Mouse (Mus musculus) heart, embryonic 10.5 days (tissue): ENCODE data around the gene Mxi1. TPM values are rescaled to one million over a fixed set of nuclear protein-coding genes. Genes with fewer than 3 reads are reported as not detected.
A peak's percentile ranks its signal among the peaks of the same experiment; 100 is the strongest.

Experiments
- DNase-seq: peaks from one replicate; pipeline ENCODE4 v3.0.0-alpha.2; 2017; ENCODE audit warnings: low spot score
- H3K27ac ChIP-seq: fragments of 300-500 bp; sonication (generic); 2 replicates; pipeline ENCODE4 v1.5.1; 2016; ENCODE audit warnings: mild to moderate bottlenecking
- H3K27me3 ChIP-seq: fragments of 300-500 bp; sonication (generic); 2 replicates; pipeline ENCODE4 v1.6.1; 2016; ENCODE audit warnings: mild to moderate bottlenecking; ENCODE audit not compliant: poor library complexity, insufficient read depth, severe bottlenecking
- H3K36me3 ChIP-seq: fragments of 300-500 bp; sonication (generic); 2 replicates; pipeline ENCODE4 v1.6.1; 2016; ENCODE audit warnings: mild to moderate bottlenecking, moderate library complexity
- H3K4me1 ChIP-seq: fragments of 300-500 bp; sonication (generic); 2 replicates; pipeline ENCODE4 v1.6.1; 2016; ENCODE audit warnings: mild to moderate bottlenecking
- H3K4me3 ChIP-seq: fragments of 300-500 bp; sonication (generic); 2 replicates; pipeline ENCODE4 v1.5.1; 2016; ENCODE audit warnings: mild to moderate bottlenecking, moderate library complexity
- H3K9me3 ChIP-seq: fragments of 300-500 bp; sonication (generic); 2 replicates; pipeline ENCODE4 v1.6.1; 2016; ENCODE audit warnings: mild to moderate bottlenecking, moderate library complexity
- WGBS: fragments of 180-500 bp; shearing (Covaris S2); methylation state at CpG from one replicate; pipeline ENCODE4 v1.1.7; 2016; 5-methylcytosine and 5-hydroxymethylcytosine counted together
- polyA plus RNA-seq: library from polyadenylated mRNA; unstranded; fragments of >200 nt; fragmentation: Nextera tagmentation; extraction: Ambion mirVana; gene quantifications from 2 replicates; pipeline ENCODE4 v1.2.1, GENCODE M21; 2016

Mxi1 gene
- polyA plus RNA-seq, 1 experiment from 2014 or later, result 28.7 TPM

GRCm38 (mm10) chr19:53278491-53279415 is 31.6 kb upstream of the Mxi1 start:
- Histone ChIP-seq H3K27ac (peak overlapping the region; percentile 33; the same call in 1 of the 2 replicates), H3K27me3 (no peaks in the 10 kb centered on the region), H3K36me3 (no peaks in the 10 kb centered on the region), H3K4me3 (no peak overlapping the region), H3K9me3 (no peaks in the 10 kb centered on the region), H3K4me1 (peaks cover 52% of the 10 kb centered on the region)
- WGBS, result 73% methylated on average over 19 of the region's 19 CpGs
- DNase-seq, result no peak

GRCm38 (mm10) chr19:53280254-53280653 is 30.1 kb upstream of the Mxi1 start:
- H3K9me3 ChIP-seq, result no peaks in the 10 kb centered on the region
- 82% methylated on average over 8 of the region's 8 CpGs for WGBS
- H3K36me3 ChIP-seq, result no peaks in the 10 kb centered on the region
- no peak overlapping the region for H3K4me3 ChIP-seq
- peaks cover 60% of the 10 kb centered on the region for H3K4me1 ChIP-seq
- no peak overlapping the region for H3K27ac ChIP-seq
- DNase-seq, result no peak
- H3K27me3 ChIP-seq, result no peaks in the 10 kb centered on the region

- H3K36me3 ChIP-seq, result no peaks in the 10 kb centered on the region
- no peak overlapping the region for H3K27ac ChIP-seq
- no peak for DNase-seq
- H3K27me3 ChIP-seq, result no peaks in the 10 kb centered on the region
- peaks cover 38% of the 10 kb centered on the region for H3K4me1 ChIP-seq
- no peaks in the 10 kb centered on the region for H3K9me3 ChIP-seq
- no peak overlapping the region for H3K4me3 ChIP-seq
- 84% methylated on average over 10 of the region's 10 CpGs for WGBS
These were observed 27.7 kb upstream of the Mxi1 start for GRCm38 (mm10) chr19:53282571-53282970.

- Histone ChIP-seq H3K9me3 (no peaks in the 10 kb centered on the region), H3K27me3 (no peaks in the 10 kb centered on the region), H3K36me3 (no peaks in the 10 kb centered on the region), H3K4me3 (no peak overlapping the region), H3K27ac (0 out of 2 replicates have a peak overlapping the region, but pooled peaks have one; percentile 49), H3K4me1 (peaks cover 32% of the 10 kb centered on the region)
- peak; percentile 70 for DNase-seq
- 80% methylated on average over 7 of the region's 7 CpGs for WGBS
These were observed 26.6 kb upstream of the Mxi1 start for GRCm38 (mm10) chr19:53283742-53284141.

GRCm38 (mm10) chr19:53284268-53285208 is 25.8 kb upstream of the Mxi1 start:
- no peak for DNase-seq
- peak overlapping the region; percentile 49; the same call in 1 of the 2 replicates for H3K27ac ChIP-seq
- H3K9me3 ChIP-seq, result no peaks in the 10 kb centered on the region
- H3K4me1 ChIP-seq, result peaks cover 24% of the 10 kb centered on the region
- no peak overlapping the region for H3K4me3 ChIP-seq
- H3K27me3 ChIP-seq, result no peaks in the 10 kb centered on the region
- WGBS, result 38% methylated on average over 20 of the region's 20 CpGs
- H3K36me3 ChIP-seq, result no peaks in the 10 kb centered on the region

GRCm38 (mm10) chr19:53296331-53297254 is 13.7 kb upstream of the Mxi1 start:
- peaks cover 29% of the 10 kb centered on the region for H3K4me1 ChIP-seq
- no peaks in the 10 kb centered on the region for H3K36me3 ChIP-seq
- no peak for DNase-seq
- 61% methylated on average over 23 of the region's 23 CpGs for WGBS
- H3K9me3 ChIP-seq, result no peaks in the 10 kb centered on the region
- H3K27ac ChIP-seq, result 0 out of 2 replicates have a peak overlapping the region, but pooled peaks have one; percentile 22
- no peaks in the 10 kb centered on the region for H3K27me3 ChIP-seq
- no peak overlapping the region for H3K4me3 ChIP-seq

- 64% methylated on average over 17 of the region's 17 CpGs for WGBS
- H3K27ac ChIP-seq, result no peak overlapping the region
- H3K9me3 ChIP-seq, result no peaks in the 10 kb centered on the region
- no peaks in the 10 kb centered on the region for H3K27me3 ChIP-seq
- DNase-seq, result no peak
- H3K36me3 ChIP-seq, result no peaks in the 10 kb centered on the region
- no peak overlapping the region for H3K4me3 ChIP-seq
- H3K4me1 ChIP-seq, result peaks cover 20% of the 10 kb centered on the region
These were observed 11.0 kb upstream of the Mxi1 start for GRCm38 (mm10) chr19:53299156-53299828.

- H3K27ac ChIP-seq, result no peak overlapping the region
- no peaks in the 10 kb centered on the region for H3K9me3 ChIP-seq
- no peaks in the 10 kb centered on the region for H3K36me3 ChIP-seq
- 81% methylated on average over 4 of the region's 4 CpGs for WGBS
- no peak overlapping the region for H3K4me3 ChIP-seq
- DNase-seq, result no peak
- no peaks in the 10 kb centered on the region for H3K27me3 ChIP-seq
- peaks cover 20% of the 10 kb centered on the region for H3K4me1 ChIP-seq
These were observed 10.5 kb upstream of the Mxi1 start for GRCm38 (mm10) chr19:53299829-53300181.

- Histone ChIP-seq H3K36me3 (no peaks in the 10 kb centered on the region), H3K4me3 (no peak overlapping the region), H3K27ac (no peak overlapping the region), H3K27me3 (no peaks in the 10 kb centered on the region), H3K4me1 (peaks cover 11% of the 10 kb centered on the region; the same call in 1 of the 2 replicates), H3K9me3 (no peaks in the 10 kb centered on the region)
- WGBS, result 76% methylated on average over 7 of the region's 7 CpGs
- no peak for DNase-seq
These were observed 6.9 kb upstream of the Mxi1 start for GRCm38 (mm10) chr19:53303382-53303781.

- no peak for DNase-seq
- no peaks in the 10 kb centered on the region for H3K36me3 ChIP-seq
- H3K4me1 ChIP-seq, result peaks cover 10% of the 10 kb centered on the region; the same call in 1 of the 2 replicates
- WGBS, result 88% methylated on average over 8 of the region's 8 CpGs
- H3K27ac ChIP-seq, result no peak overlapping the region
- no peaks in the 10 kb centered on the region for H3K27me3 ChIP-seq
- H3K4me3 ChIP-seq, result no peak overlapping the region
- no peaks in the 10 kb centered on the region for H3K9me3 ChIP-seq
These were observed 4.7 kb upstream of the Mxi1 start for GRCm38 (mm10) chr19:53305621-53306020.

GRCm38 (mm10) chr19:53306706-53307105 is 3.6 kb upstream of the Mxi1 start:
- Histone ChIP-seq H3K27me3 (no peaks in the 10 kb centered on the region), H3K36me3 (no peaks in the 10 kb centered on the region), H3K4me3 (no peak overlapping the region), H3K27ac (no peak overlapping the region), H3K4me1 (peaks cover 10% of the 10 kb centered on the region; the same call in 1 of the 2 replicates), H3K9me3 (no peaks in the 10 kb centered on the region)
- WGBS, result 37% methylated on average over 11 of the region's 11 CpGs
- no peak for DNase-seq
